Mouse (Mus musculus): ENCODE data around the gene Dlgap4. TPM values are rescaled to one million over a fixed set of nuclear protein-coding genes. Genes with fewer than 3 reads are reported as not detected.

Gene Dlgap4
- polyA plus RNA-seq, 1 experiment = 205 TPM

DNA sequence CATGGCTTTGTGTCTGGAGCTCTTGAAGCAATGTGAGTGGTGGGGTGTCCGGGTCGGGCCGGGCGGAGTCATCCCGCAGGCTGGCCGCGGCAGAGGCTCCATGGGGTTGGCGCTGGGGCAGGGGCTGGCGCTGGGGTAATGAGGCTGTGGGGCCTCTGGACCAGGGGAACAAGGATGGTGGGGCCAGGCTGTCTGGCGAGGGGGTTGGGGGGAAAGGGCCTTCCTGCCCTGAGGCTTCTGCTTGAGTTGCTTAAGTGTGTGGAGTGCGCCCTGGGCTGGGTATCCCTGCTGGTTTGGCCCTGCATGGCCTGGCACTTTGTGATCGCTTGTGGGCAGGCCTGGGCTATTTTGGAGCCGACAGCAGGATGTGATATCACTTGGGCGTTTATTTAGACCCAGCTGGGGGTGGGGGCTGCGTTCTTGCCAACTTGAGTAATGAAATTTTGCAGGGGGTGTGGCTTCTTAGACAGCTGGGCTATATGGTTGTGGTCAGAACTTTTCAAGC is 108.6 kb downstream of the Dlgap4 start:
- Histone ChIP-seq H3K4me1 (ENCODE audit: control insufficient read depth, insufficient read depth, low read length) (peaks cover 36% of the 10 kb centered on the region), H3K27ac (ENCODE audit: insufficient read depth, low read length) (peak overlapping the region; percentile 95), H3K4me3 (ENCODE audit: insufficient read depth, low read length) (peak overlapping the region; percentile 80)
- no peak for TF ChIP-seq CTCF (IDR thresholded peaks at IDR 0.05; ENCODE audit: extremely low read depth, insufficient read depth, low read length)
- peak; percentile 83 for TF ChIP-seq POLR2A (IDR thresholded peaks at IDR 0.05; ENCODE audit: extremely low read depth, insufficient read depth, low read length)

DNA sequence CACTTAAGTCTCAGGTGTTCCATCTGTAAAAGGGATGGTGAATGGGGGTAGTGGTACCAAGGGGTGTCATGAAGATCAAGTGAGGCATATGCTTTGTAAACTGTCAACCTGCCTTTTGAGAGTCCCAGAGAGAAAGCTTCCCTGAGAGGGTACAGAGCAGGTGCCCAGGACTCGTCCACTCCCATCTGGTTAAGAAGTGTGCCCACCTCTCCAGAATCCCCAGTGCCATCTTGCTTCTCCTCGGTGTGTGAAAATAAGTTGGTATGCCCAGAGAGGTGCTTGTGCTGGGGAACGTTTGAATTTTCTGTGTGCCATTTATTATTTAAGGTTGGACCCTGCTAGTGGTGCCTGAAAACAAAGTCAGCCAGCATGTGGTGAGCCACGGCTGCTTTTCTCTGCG is 109.2 kb downstream of the Dlgap4 start:
- peaks cover 36% of the 10 kb centered on the region for H3K4me1 ChIP-seq (ENCODE audit: control insufficient read depth, insufficient read depth, low read length)
- no peak overlapping the region for H3K27ac ChIP-seq (ENCODE audit: insufficient read depth, low read length)
- TF ChIP-seq POLR2A (IDR thresholded peaks at IDR 0.05; ENCODE audit: extremely low read depth, insufficient read depth, low read length) (no peak), CTCF (IDR thresholded peaks at IDR 0.05; ENCODE audit: extremely low read depth, insufficient read depth, low read length) (no peak)
- H3K4me3 ChIP-seq (ENCODE audit: insufficient read depth, low read length) = peak overlapping the region; percentile 80

DNA sequence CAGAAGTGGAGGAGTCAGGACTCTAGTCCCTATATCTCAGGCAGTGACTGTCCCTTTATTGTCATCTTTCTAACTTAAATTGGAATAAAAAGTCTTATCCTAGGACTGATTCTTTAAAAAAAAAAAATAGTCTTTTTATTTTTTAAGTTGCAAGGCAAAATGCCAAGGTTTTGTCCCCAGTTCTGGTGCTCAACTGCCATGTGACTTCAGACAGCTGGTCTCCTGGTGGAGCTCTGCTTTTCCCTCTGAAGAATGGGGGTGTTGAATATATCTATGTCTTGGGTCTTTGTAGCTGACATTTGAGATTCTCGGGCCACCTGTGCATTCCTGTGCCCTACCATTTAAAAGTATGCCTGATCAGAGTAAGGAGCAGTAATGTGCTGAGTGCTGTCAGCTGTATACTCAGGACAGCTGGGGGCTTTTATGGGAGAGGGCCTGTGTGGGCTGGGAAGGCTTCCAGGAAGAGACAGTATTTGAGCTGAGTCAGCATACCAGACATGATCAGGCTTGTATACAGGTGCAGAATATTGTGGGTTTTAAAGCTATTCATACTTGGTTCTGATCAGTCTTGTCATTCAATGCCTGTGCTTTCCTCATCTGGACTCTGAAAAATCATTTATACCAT is 110.5 kb downstream of the Dlgap4 start:
- Histone ChIP-seq H3K4me1 (ENCODE audit: control insufficient read depth, insufficient read depth, low read length) (peaks cover 29% of the 10 kb centered on the region), H3K4me3 (ENCODE audit: insufficient read depth, low read length) (no peak overlapping the region), H3K27ac (ENCODE audit: insufficient read depth, low read length) (no peak overlapping the region)
- TF ChIP-seq CTCF (IDR thresholded peaks at IDR 0.05; ENCODE audit: extremely low read depth, insufficient read depth, low read length) (no peak), POLR2A (IDR thresholded peaks at IDR 0.05; ENCODE audit: extremely low read depth, insufficient read depth, low read length) (no peak)

DNA sequence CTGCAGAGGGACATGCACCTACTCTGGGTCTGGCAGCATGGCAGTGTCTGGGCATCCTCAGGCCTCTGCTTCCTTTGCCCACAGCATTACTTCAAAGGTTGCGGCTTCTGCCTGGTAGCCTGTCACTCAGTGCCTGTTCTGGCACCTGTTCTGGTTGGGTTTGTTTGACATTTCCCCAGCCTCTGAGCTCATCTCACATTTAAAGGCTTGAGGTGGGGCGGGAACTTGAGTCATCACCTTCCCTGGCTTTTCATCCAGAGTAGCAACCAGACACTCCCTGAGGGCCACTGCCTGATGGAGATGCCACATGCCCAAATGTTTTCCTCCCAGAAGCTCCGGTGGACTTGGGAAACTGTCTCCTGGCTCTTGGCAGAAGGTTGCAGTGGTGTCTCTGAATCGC is 111.4 kb downstream of the Dlgap4 start:
- Histone ChIP-seq H3K4me3 (ENCODE audit: insufficient read depth, low read length) (no peak overlapping the region), H3K27ac (ENCODE audit: insufficient read depth, low read length) (no peak overlapping the region; the same call in 1 of the 2 replicates), H3K4me1 (ENCODE audit: control insufficient read depth, insufficient read depth, low read length) (peaks cover 29% of the 10 kb centered on the region)
- TF ChIP-seq POLR2A (IDR thresholded peaks at IDR 0.05; ENCODE audit: extremely low read depth, insufficient read depth, low read length) = no peak
- no peak for TF ChIP-seq CTCF (IDR thresholded peaks at IDR 0.05; ENCODE audit: extremely low read depth, insufficient read depth, low read length)

DNA sequence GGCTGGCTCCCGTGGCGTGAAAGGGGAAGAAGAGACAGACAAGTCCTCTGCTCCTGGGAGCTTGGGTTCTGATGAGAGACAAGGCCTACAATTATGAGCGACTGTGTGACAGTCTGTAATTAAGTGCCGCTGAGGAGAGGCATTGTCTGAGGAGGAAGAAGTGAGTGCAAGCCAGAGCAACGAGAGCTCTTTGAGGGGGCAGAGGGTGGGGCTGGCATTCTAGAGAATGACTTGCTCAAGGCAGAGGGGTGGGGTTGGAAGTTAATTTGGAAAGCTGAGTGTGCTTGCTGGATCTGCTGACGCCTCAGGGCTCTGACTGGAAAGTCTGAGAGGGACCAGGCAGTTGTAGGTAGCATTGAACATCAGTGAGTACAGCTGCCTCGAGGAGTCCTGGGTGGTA is 112.8 kb downstream of the Dlgap4 start:
- no peak for TF ChIP-seq POLR2A (IDR thresholded peaks at IDR 0.05; ENCODE audit: extremely low read depth, insufficient read depth, low read length)
- no peak for TF ChIP-seq CTCF (IDR thresholded peaks at IDR 0.05; ENCODE audit: extremely low read depth, insufficient read depth, low read length)
- H3K4me1 ChIP-seq (ENCODE audit: control insufficient read depth, insufficient read depth, low read length) = peaks cover 29% of the 10 kb centered on the region
- 0 out of 2 replicates have a peak overlapping the region, but pooled peaks have one; percentile 10 for H3K27ac ChIP-seq (ENCODE audit: insufficient read depth, low read length)
- no peak overlapping the region for H3K4me3 ChIP-seq (ENCODE audit: insufficient read depth, low read length)

DNA sequence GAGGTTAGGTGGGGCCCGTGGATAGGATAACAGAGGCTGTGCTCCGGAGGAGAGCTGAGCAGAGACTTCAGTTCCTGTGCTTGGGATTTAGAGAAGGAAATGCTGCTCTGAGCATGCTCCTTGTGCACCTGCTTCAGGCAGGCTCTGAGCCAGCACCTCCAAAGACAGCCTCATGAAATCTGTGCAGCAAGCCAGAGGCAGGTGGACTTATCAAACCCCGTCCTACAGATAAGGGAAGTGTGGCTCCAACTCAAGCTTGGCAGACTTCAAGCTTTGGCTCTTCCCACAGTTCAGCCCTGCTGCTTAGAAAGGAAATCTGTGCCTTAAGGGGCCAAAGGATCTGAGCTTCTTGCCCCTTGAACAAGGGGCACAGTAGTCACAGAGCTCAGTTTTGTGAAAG is 113.4 kb downstream of the Dlgap4 start:
- H3K27ac ChIP-seq (ENCODE audit: insufficient read depth, low read length) = no peak overlapping the region
- H3K4me1 ChIP-seq (ENCODE audit: control insufficient read depth, insufficient read depth, low read length) = peaks cover 31% of the 10 kb centered on the region

DNA sequence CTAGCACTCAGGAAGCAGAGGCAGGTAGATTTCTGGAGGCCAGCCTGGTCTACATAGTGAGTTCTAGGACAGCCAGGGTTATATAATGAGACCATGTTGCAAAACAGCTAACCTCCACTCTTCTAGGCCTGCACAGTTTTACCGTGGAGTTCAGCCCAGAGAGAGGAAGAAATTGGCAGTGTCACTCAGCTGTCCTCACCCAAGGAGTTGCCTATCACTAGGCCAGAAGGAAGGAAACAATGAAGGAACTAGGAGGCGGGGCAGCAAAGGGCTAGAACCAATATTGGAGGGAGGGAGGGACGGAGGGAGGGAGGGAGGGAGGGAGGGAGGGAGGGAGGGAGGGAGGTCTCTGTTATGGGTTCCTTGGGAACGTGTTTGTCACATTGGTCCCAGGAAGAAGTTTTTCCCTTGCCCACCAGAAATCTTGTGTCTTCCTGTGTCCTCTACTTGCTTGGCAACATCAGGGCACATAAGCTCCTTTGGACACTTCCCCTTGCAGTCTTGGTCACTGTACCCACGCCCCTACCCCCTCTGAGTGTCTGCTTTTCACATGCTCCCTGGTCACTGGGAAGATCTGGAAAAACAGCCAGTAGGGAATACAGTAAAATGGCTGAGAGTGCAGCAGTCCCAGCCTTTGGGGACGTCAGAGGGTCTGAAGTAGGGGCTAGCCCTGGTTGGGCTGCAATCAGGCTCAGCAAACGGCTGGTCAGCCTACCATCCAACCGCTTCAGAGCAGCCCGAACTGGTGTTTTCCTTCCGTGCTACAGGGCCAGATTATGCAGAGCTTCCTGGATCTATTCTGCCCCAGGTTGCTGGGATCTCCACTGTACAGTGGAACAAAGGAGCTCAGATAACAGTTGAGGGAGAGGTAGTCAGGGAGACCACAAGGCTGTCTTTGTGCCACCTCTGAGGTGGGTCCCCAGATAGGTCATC is 116.3 kb downstream of the Dlgap4 start:
- no peak for TF ChIP-seq POLR2A (IDR thresholded peaks at IDR 0.05; ENCODE audit: extremely low read depth, insufficient read depth, low read length)
- no peak for TF ChIP-seq CTCF (IDR thresholded peaks at IDR 0.05; ENCODE audit: extremely low read depth, insufficient read depth, low read length)
- H3K27ac ChIP-seq (ENCODE audit: insufficient read depth, low read length) = 0 out of 2 replicates have a peak overlapping the region, but pooled peaks have one; percentile 45
- H3K4me3 ChIP-seq (ENCODE audit: insufficient read depth, low read length) = no peak overlapping the region
- H3K4me1 ChIP-seq (ENCODE audit: control insufficient read depth, insufficient read depth, low read length) = peaks cover 24% of the 10 kb centered on the region

More for the DNA sequence above, 113.4 kb downstream of the Dlgap4 start:
- H3K4me3 ChIP-seq (ENCODE audit: insufficient read depth, low read length) = no peak overlapping the region
- TF ChIP-seq CTCF (IDR thresholded peaks at IDR 0.05; ENCODE audit: extremely low read depth, insufficient read depth, low read length) = no peak
- no peak for TF ChIP-seq POLR2A (IDR thresholded peaks at IDR 0.05; ENCODE audit: extremely low read depth, insufficient read depth, low read length)

DNA sequence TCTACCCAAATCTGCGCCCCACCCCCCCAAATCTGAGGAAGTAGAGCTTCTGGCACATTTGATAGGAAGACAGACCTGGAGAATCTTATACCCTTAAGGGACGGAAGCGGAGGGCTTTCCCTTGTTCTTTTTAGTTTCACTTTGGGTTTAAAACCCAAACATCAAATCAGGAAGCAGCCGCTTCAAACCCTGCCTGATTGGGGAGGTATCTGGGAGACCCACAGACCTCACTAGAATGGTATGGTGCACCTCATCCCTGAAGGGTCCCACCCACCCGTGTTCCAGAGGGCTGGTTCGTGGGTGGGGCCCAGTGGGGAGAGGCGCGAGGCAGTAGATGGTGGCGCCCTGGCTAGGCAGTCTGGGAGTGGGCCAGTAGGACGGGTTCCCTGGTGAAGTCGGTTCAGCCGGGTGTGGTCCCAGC is 117.0 kb downstream of the Dlgap4 start:
- Histone ChIP-seq H3K4me3 (ENCODE audit: insufficient read depth, low read length) (no peak overlapping the region), H3K4me1 (ENCODE audit: control insufficient read depth, insufficient read depth, low read length) (peaks cover 20% of the 10 kb centered on the region), H3K27ac (ENCODE audit: insufficient read depth, low read length) (0 out of 2 replicates have a peak overlapping the region, but pooled peaks have one; percentile 5)
- TF ChIP-seq POLR2A (IDR thresholded peaks at IDR 0.05; ENCODE audit: extremely low read depth, insufficient read depth, low read length) (no peak), CTCF (IDR thresholded peaks at IDR 0.05; ENCODE audit: extremely low read depth, insufficient read depth, low read length) (no peak)

DNA sequence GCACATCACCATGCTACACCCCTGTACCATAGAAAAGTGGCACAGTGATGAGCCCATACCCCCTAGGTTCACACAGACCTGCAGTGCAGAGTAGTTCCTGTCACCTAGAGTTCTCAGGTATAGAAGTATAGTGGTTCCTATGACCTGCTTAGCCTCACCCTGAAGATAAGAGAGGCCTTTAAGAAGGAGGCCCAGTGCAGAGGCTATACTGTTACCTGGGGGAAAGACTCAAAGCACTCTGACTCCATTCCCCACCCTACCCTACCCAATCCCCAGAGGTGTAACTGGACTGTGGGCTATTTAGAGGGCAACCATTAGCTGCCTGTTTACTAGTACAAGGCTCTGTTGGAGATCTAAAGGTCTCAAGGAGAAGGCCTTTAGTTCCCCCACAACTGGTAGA is 118.1 kb downstream of the Dlgap4 start:
- no peak overlapping the region for H3K4me3 ChIP-seq (ENCODE audit: insufficient read depth, low read length)
- 0 out of 2 replicates have a peak overlapping the region, but pooled peaks have one; percentile 30 for H3K27ac ChIP-seq (ENCODE audit: insufficient read depth, low read length)
- TF ChIP-seq CTCF (IDR thresholded peaks at IDR 0.05; ENCODE audit: extremely low read depth, insufficient read depth, low read length) (no peak), POLR2A (IDR thresholded peaks at IDR 0.05; ENCODE audit: extremely low read depth, insufficient read depth, low read length) (no peak)
- H3K4me1 ChIP-seq (ENCODE audit: control insufficient read depth, insufficient read depth, low read length) = peaks cover 14% of the 10 kb centered on the region
